Mouse (Mus musculus) thymus, adult 2 months (tissue): ENCODE measurements around the gene Rundc3a.

Experiments
- CTCF ChIP-seq: fragments of 200-500 bp; IDR thresholded peaks from 2 replicates; pipeline ENCODE4 v1.5.1; 2012; ENCODE audit warnings: mild to moderate bottlenecking, control low read depth, low read length, moderate library complexity, borderline replicate concordance; ENCODE audit not compliant: control insufficient read depth, poor library complexity, insufficient read depth; ENCODE audit errors: extremely low read depth
- POLR2A ChIP-seq: fragments of 200-500 bp; IDR thresholded peaks from 2 replicates; pipeline ENCODE4 v1.6.1; 2012; ENCODE audit warnings: mild to moderate bottlenecking, low read length, control low read depth, moderate library complexity; ENCODE audit not compliant: control insufficient read depth, poor library complexity, insufficient read depth; ENCODE audit errors: extremely low read depth

DNA sequence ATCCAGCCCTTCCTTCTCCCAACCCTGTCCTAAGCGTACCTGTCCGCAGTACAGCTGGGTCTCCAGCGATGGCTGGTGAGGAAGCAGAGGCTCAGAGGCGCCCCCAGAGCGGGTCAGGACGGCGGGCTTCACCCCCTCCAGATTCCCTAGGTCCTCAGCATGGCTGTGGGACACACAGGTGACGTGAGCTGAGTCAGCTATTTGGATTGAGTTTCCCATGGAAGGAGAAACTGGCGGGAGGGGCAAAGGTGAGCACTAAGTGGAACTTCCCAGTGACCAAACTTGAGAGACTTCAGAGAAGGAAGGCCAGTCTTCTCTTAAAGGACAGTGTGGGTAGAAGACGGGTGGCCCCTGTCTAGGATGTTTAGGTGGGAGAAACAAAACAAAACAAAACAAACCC is 34.8 kb upstream of the Rundc3a start:
- no peak for TF ChIP-seq CTCF
- TF ChIP-seq POLR2A, result no peak
